Mouse (Mus musculus) lung, adult 2 months (tissue): Measurements from ENCODE around the gene Mrc2.

Experiments used
- CTCF ChIP-seq: fragments of 200-500 bp; IDR thresholded peaks from 2 replicates; pipeline ENCODE4 v1.5.1; 2011; ENCODE audit warnings: mild to moderate bottlenecking, low read length, control low read depth; ENCODE audit not compliant: insufficient read depth
- POLR2A ChIP-seq: fragments of 200-500 bp; IDR thresholded peaks from 2 replicates; pipeline ENCODE4 v1.6.1; 2011; ENCODE audit warnings: low read depth, mild to moderate bottlenecking, control low read depth, low read length, borderline replicate concordance; ENCODE audit errors: extremely low read depth

GRCm38 (mm10) chr11:105310197-105310596 lies 17.8 kb downstream of the Mrc2 start:
- TF ChIP-seq CTCF (no peak), POLR2A (no peak)
